Mouse (Mus musculus): Measurements from ENCODE around the gene Ammecr1.

Ammecr1 gene

GRCm38 (mm10) chrX:142966008-142966966 is at the start of gene Ammecr1:
Ammecr1 (minus strand) TSS chrX:142966728.
- DNase-seq (ENCODE audit: low spot score in 2 of 2): peak; percentile 66 to 82

- DNase-seq (ENCODE audit: low spot score in 2 of 2): no peak
These were observed 47.6 kb upstream of the Ammecr1 start for GRCm38 (mm10) chrX:143014118-143014517.

- no peak for DNase-seq (ENCODE audit: low spot score in 2 of 2)
These were observed 45.8 kb upstream of the Ammecr1 start for GRCm38 (mm10) chrX:143012334-143012733.

- no peak for DNase-seq (ENCODE audit: low spot score in 2 of 2)
These were observed 45.3 kb upstream of the Ammecr1 start for GRCm38 (mm10) chrX:143011865-143012264.

- no peak for DNase-seq (ENCODE audit: low spot score in 2 of 2)
These were observed 37.8 kb upstream of the Ammecr1 start for GRCm38 (mm10) chrX:143004131-143004846.

GRCm38 (mm10) chrX:142997214-142997613 is 30.7 kb upstream of the Ammecr1 start:
- DNase-seq (ENCODE audit: low spot score in 2 of 2): no peak

GRCm38 (mm10) chrX:142994514-142994913 is 28.0 kb upstream of the Ammecr1 start:
- DNase-seq (ENCODE audit: low spot score in 2 of 2): no peak

- no peak for DNase-seq (ENCODE audit: low spot score in 2 of 2)
These were observed 17.6 kb upstream of the Ammecr1 start for GRCm38 (mm10) chrX:142984170-142984569.

GRCm38 (mm10) chrX:142983638-142984037 is 17.1 kb upstream of the Ammecr1 start:
- DNase-seq (ENCODE audit: low spot score in 2 of 2): no peak

- DNase-seq (ENCODE audit: low spot score in 2 of 2): peak; percentile 37 to 44
These were observed 15.1 kb upstream of the Ammecr1 start for GRCm38 (mm10) chrX:142981530-142982130.

- DNase-seq (ENCODE audit: low spot score in 2 of 2): no peak
These were observed 14.5 kb upstream of the Ammecr1 start for GRCm38 (mm10) chrX:142980855-142981529.

GRCm38 (mm10) chrX:142979224-142979623 is 12.7 kb upstream of the Ammecr1 start:
- DNase-seq (ENCODE audit: low spot score in 2 of 2): no peak

GRCm38 (mm10) chrX:142972443-142972970 is 6.0 kb upstream of the Ammecr1 start:
- peak; percentile 28 to 54 for DNase-seq (ENCODE audit: low spot score in 2 of 2)

- DNase-seq (ENCODE audit: low spot score in 2 of 2): no peak
These were observed 5.2 kb upstream of the Ammecr1 start for GRCm38 (mm10) chrX:142971759-142972158.

GRCm38 (mm10) chrX:142967067-142967466 is 539 bp upstream of the Ammecr1 start:
- DNase-seq (ENCODE audit: low spot score in 2 of 2): peak in 1 of 2 experiments; percentile 36

- peak; percentile 27 to 35 for DNase-seq (ENCODE audit: low spot score in 2 of 2)
These were observed 1.1 kb downstream of the Ammecr1 start for GRCm38 (mm10) chrX:142965236-142966007.

- no peak for DNase-seq (ENCODE audit: low spot score in 2 of 2)
These were observed 6.1 kb downstream of the Ammecr1 start for GRCm38 (mm10) chrX:142960434-142960833.

GRCm38 (mm10) chrX:142959674-142960307 is 6.7 kb downstream of the Ammecr1 start:
- DNase-seq (ENCODE audit: low spot score in 2 of 2): no peak

- no peak for DNase-seq (ENCODE audit: low spot score in 2 of 2)
These were observed 38.1 kb downstream of the Ammecr1 start for GRCm38 (mm10) chrX:142928430-142928829.

- no peak for DNase-seq (ENCODE audit: low spot score in 2 of 2)
These were observed 49.1 kb downstream of the Ammecr1 start for GRCm38 (mm10) chrX:142917394-142917793.

All from spleen, postnatal 10 days (tissue).